Mouse (Mus musculus) layer of hippocampus, adult 9-11 months (tissue): ENCODE results near the gene Serpind1.
A peak's percentile ranks its signal among the peaks of the same experiment; 100 is the strongest.

Experiments used
- DNase-seq: peaks from one replicate; pipeline ENCODE4 v3.0.0; 2022

Serpind1 gene

GRCm38 (mm10) chr16:17331116-17331515 is at the start of gene Serpind1:
Gene Serpind1 (plus strand): TSS chr16:17331371.
- no peak for DNase-seq

- no peak for DNase-seq
These were observed 48.0 kb upstream of the Serpind1 start for GRCm38 (mm10) chr16:17283151-17283550.

GRCm38 (mm10) chr16:17287103-17287502 is 44.1 kb upstream of the Serpind1 start:
- no peak for DNase-seq

GRCm38 (mm10) chr16:17291016-17291415 is 40.2 kb upstream of the Serpind1 start:
- DNase-seq: no peak

GRCm38 (mm10) chr16:17292751-17293150 is 38.4 kb upstream of the Serpind1 start:
- no peak for DNase-seq

- no peak for DNase-seq
These were observed 30.4 kb upstream of the Serpind1 start for GRCm38 (mm10) chr16:17300818-17301217.

- no peak for DNase-seq
These were observed 27.5 kb upstream of the Serpind1 start for GRCm38 (mm10) chr16:17303521-17304245.

GRCm38 (mm10) chr16:17307461-17307860 is 23.7 kb upstream of the Serpind1 start:
- DNase-seq: no peak

- DNase-seq: no peak
These were observed 22.1 kb upstream of the Serpind1 start for GRCm38 (mm10) chr16:17309036-17309435.

GRCm38 (mm10) chr16:17312531-17312930 is 18.6 kb upstream of the Serpind1 start:
- DNase-seq: peak; percentile 56

GRCm38 (mm10) chr16:17316554-17316953 is 14.6 kb upstream of the Serpind1 start:
- DNase-seq: peak; percentile 20

- no peak for DNase-seq
These were observed 9.7 kb upstream of the Serpind1 start for GRCm38 (mm10) chr16:17321481-17321880.

- DNase-seq: no peak
These were observed 6.4 kb upstream of the Serpind1 start for GRCm38 (mm10) chr16:17324745-17325144.

GRCm38 (mm10) chr16:17326064-17326463 is 5.1 kb upstream of the Serpind1 start:
- DNase-seq: peak; percentile 48

GRCm38 (mm10) chr16:17329848-17330570 is 1.2 kb upstream of the Serpind1 start:
- DNase-seq: peak; percentile 31

GRCm38 (mm10) chr16:17331855-17332254 is 684 bp downstream of the Serpind1 start:
- no peak for DNase-seq

GRCm38 (mm10) chr16:17334574-17334973 is 3.4 kb downstream of the Serpind1 start:
- no peak for DNase-seq

- no peak for DNase-seq
These were observed 4.9 kb downstream of the Serpind1 start for GRCm38 (mm10) chr16:17336089-17336488.

- no peak for DNase-seq
These were observed 8.5 kb downstream of the Serpind1 start for GRCm38 (mm10) chr16:17339701-17340100.

- DNase-seq: no peak
These were observed 9.5 kb downstream of the Serpind1 start for GRCm38 (mm10) chr16:17340705-17341104.

GRCm38 (mm10) chr16:17341847-17342246 is 10.7 kb downstream of the Serpind1 start:
- no peak for DNase-seq

- DNase-seq: no peak
These were observed 14.1 kb downstream of the Serpind1 start for GRCm38 (mm10) chr16:17345141-17345812.

- DNase-seq: no peak
These were observed 14.6 kb downstream of the Serpind1 start for GRCm38 (mm10) chr16:17345813-17346155.

GRCm38 (mm10) chr16:17346766-17347165 is 15.6 kb downstream of the Serpind1 start:
- no peak for DNase-seq
